Mouse (Mus musculus) thymus, adult 18-20 months (tissue): Measurements from ENCODE around the gene Nrgn.

ENCODE experiments used
- DNase-seq, 2 experiments: peaks; one replicate each; pipeline ENCODE4 v3.0.0; 2022; ENCODE audit warnings: mixed read lengths in 2 of 2

Gene Nrgn

DNA sequence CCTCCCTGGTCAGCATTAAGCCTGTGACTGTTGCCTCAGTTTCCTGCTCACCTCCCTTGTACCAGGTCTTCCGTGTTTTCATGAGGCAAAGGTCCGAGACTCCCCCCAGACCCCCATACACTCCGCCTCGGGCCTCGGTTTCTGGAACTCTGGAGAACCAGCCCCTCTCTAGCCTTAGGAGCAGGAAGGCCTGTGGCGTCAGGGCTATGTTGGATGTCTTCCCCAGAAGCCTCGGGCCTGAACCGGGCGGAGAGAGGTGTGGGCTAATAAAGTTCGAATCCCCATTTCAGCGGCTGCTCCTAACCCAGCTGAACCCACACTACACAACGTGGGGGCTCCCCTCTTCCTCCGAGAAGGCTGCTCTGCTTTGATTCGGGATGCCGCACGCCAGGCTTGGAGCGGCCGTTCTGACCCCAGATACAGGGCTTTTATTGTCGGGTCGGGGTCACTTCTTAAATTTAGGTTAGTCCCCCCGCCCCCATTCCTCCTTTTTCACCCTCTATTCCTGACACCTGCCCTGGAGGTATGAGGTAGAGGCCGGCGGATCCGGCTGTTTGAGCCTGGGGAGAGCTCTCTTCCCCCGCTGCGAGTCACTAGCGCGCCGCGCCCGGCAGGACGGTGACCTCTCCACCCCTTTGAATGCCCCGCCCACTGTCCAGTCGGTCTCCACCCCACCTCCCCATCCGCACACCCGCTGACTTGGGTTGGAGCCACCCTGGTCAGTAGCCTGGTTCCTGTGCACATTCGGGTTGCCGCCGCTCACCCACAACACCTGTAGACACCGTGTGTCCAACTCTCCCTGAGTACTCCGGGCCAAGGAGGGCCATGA is 25.1 kb downstream of the Nrgn start, which contains the start of gene Esam:
Esam (plus strand) TSS at position 683 of the 829 bp plus-strand sequence.
- DNase-seq, result no peak

- no peak for DNase-seq
Measured at GRCm38 (mm10) chr9:37526443-37527395, 26.0 kb downstream of the Nrgn start.

DNA sequence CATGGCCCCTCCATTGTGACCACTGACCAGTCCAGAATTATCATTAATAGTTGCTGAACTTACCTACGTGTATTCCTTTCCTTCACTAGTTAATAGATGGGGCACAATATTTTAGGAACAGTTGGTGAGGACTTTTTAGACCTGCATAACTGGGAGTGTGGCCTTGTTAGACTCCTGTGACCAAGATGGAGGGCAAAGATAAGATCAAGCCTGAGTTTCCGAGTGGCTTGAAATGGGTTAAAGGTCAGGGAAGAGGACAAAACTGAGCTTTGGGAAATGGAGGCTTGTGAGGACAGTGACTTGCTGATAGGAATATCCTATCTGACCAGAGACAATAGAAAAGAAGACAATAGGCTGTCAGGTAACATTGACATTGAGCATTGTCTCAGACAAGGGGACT is 27.2 kb downstream of the Nrgn start:
- DNase-seq, result no peak

DNA sequence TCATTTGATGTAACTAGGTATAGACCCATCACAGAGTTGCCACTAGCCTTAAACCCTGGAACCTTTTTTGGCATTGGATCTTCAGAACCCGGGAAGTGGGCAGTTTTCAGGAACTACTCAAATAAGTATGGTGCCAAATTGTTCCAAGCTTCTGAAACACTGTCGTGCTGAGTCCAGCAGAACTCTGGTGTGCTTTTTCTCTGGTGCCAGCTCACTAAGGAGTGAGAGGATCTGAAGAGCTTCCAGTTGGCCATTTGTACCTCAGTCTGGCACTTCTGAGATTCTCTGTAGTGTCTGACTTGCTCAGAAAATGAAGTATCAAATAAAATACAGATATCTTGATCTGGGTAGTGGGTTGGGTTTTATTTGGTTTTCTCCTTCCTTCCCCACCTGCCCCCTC is 32.7 kb downstream of the Nrgn start:
- no peak for DNase-seq

DNA sequence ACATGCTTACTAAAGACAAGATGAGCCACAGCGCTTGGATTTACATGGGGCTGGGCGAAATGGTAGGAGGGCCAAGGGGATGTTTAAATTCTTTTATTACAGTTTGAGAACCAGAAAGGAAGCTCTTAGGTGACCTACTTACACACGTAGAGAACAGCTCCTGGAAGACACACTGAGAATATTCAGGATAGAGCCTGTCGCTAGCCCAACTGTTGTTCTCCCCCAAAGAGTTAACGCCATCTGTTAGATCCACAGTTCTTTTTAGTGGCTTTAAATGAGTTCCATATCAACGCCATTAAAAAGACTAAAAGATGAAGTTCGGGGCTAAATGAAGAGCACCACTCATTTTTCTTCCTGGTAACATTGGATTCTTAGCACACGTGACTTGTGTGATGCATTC is 33.7 kb downstream of the Nrgn start:
- DNase-seq, result no peak

DNA sequence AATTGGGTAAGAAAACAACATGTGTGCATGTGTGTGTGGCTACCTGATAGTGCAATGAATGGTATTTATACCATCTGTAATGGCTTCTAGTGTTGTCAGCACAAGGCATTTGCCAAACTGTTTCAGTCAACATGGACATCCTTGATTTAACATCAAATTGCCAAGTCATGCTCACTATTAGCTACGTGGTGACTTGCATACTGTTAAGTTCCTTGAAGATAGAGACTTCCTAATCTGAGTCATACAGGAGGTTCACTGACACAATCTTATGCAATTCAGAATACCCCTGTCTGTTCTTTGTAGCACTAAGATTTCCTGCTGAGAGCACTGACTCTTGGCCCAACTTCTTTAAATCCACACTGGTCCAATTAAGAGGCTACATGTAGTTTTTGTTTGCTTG is 35.2 kb downstream of the Nrgn start:
- DNase-seq, result no peak

DNA sequence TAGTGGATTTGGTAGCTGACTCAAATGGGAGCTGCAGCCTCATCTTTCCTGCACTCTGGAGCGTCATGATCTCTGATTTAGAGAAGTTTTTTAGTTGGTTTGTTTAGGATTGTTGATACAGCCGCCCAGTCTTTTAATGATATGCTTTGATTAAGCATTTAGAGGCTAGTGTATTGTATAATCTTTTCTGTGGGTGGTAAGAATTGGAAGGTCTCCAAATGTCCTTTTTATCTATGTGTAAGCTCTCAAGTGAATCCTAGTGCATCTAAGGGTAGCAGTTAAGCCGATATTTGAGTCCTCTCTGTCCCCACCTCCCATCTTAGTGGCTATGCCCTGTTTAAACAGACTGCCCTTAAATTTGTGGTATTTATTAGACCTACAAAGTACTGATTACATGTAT is 38.2 kb downstream of the Nrgn start:
- DNase-seq, result no peak

- no peak for DNase-seq
Measured at GRCm38 (mm10) chr9:37512097-37512496, 40.6 kb downstream of the Nrgn start.

DNA sequence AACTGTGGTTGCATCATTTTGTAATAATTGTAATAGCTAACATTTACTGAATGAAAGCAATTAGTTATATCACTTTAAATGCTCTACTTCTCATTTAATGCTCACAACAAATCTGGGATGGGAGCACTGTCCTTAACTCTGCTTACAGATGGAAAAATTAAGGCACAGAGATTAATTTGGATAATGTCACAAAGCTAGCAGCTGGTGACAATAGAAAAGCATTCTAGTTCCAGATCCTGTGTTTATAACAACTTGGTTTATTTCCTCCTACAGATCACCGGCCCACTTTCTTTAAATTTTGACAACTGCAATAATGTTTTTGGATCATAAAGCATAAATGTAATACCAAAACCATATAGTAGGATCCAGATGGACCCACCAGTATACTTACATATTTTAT is 46.7 kb downstream of the Nrgn start:
- DNase-seq, result no peak

DNA sequence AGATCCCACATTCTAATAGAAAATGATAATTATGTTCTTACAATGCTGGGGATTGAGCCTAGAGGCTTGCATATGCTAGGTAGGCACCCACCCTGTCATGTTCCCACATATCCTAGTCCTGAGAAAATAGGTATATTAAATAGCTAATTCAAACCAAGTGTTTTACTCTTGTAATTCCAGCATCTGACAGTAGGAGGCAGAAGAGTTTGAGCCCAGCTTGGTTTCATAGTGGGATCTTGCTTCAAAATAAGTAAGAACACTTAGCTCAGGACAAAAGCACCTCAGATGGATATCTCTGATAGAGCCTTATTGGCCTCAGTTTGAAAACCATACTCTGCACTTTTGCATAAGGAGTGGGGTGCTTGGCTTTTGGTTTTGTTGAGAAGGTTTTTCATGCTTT is 48.4 kb downstream of the Nrgn start:
- no peak for DNase-seq

- DNase-seq, result no peak
Measured at GRCm38 (mm10) chr9:37501170-37501569, 51.5 kb downstream of the Nrgn start.

GRCm38 (mm10) chr9:37500201-37500600 is 52.5 kb downstream of the Nrgn start:
- DNase-seq, result no peak

GRCm38 (mm10) chr9:37496325-37496724 is 56.4 kb downstream of the Nrgn start:
- DNase-seq, result no peak

DNA sequence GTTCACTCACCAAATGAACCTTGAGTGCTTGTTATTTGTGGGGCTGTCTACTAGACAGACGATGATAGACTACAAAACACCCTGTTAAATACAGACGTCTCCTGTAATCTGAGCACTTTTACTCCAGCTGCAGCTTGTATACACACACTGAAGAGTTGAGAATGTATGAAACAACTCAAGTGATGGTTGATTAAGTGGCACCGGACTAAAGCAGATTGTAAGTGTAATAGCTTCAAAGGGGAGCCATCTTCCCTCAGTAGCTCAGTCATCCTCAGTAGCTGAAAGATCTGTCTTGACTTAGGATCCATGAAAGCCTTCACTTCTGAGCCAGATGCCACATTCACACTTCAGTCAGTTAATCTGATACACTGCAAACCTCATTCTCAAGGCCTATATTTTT is 56.9 kb downstream of the Nrgn start:
- no peak for DNase-seq
